Mouse (Mus musculus): Measurements from ENCODE around the gene Slc17a5. TPM values are rescaled to one million over a fixed set of nuclear protein-coding genes. Genes with fewer than 3 reads are reported as not detected.

Gene Slc17a5
- polyA plus RNA-seq, 1 experiment from 2014 or later = 9.9 TPM

DNA sequence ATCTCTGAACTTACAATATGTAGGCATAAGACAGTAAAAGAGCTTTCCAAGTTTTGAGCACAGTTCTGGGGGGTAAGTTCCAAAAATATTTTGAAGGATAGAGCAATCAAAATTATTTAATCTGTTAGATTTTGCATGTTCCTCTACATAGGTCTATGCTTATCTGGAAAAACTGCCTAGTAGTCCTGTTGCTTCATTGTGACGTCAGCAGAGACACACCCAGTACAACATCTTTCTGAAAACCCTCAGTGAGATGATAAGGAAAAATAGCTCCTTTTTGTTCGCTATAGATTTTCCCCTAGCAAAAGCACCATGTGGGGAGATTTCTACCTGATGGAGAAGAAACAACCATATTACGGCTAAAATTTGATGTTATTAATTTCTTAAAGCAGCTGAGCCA is 7.4 kb upstream of the Slc17a5 start:
- DNase-seq (ENCODE audit: low spot score) = no peak
- no peaks in the 10 kb centered on the region for H3K27me3 ChIP-seq (ENCODE audit: low read depth, poor library complexity, severe bottlenecking)
- H3K9me3 ChIP-seq (replicated peaks) = no peaks in the 10 kb centered on the region
- WGBS = 91% methylated on average over 3 of the region's 3 CpGs
- H3K36me3 ChIP-seq = no peaks in the 10 kb centered on the region
- no peaks in the 10 kb centered on the region for H3K4me1 ChIP-seq
- H3K27ac ChIP-seq (replicated peaks) = no peak overlapping the region
- no peak overlapping the region for H3K4me3 ChIP-seq

DNA sequence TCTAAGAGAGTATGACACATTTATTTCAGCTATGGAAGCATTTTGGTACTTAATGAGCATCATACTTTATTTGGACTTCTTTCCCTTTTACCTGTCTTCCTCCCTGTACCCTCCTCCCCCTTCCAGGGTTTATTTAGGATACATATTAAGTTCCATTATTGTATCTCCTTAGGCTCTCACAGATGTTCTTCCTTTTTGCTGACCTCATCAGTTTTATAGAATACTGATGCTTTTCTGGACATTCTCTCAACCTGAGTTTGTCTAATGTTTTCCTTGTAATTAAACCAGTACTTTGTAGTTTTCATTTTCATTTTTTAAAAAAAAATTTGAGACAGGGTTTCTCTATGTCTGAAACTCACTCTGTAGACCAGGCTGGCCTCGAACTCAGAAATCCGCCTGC is 2.6 kb upstream of the Slc17a5 start:
- Histone ChIP-seq H3K9me3 (replicated peaks) (no peaks in the 10 kb centered on the region), H3K27me3 (ENCODE audit: low read depth, poor library complexity, severe bottlenecking) (no peaks in the 10 kb centered on the region), H3K27ac (replicated peaks) (no peak overlapping the region), H3K4me1 (peaks cover 9% of the 10 kb centered on the region), H3K4me3 (no peak overlapping the region), H3K36me3 (no peaks in the 10 kb centered on the region)
- no peak for DNase-seq (ENCODE audit: low spot score)
- WGBS = 93% methylated on average over 2 of the region's 2 CpGs

DNA sequence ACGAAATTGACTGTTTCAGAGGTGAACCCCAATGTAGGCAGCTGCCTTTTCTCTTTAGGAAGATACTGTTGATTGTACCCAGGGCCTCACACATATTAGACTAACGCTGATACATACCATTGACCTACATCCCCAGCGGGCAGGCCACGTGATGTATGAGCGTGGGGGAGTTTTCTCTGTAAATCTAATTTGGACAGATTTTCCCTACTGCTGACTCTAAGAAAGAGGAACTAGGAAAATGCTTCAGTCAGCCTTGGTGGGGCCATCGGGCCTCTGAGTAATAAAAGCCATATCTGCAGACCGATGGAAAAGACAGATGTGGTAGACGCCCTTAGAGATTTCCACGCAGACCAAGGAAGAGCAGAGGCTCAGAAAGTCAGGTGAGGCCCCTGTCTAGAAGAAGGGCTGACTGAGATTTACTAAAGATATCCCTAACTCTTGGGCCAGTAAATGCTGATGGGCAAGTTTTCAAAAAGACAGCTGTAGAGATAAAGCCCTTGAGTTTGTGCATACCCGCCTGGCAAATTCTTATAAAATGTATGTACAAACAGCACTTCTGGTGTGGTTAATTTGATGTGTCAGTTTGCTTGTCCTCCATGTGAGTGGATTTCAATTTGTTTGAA is 681 bp upstream of the Slc17a5 start:
- Histone ChIP-seq H3K4me3 (peak overlapping the region; percentile 85), H3K36me3 (peaks cover 8% of the 10 kb centered on the region; the same call in 1 of the 2 replicates), H3K4me1 (peaks cover 9% of the 10 kb centered on the region), H3K27me3 (ENCODE audit: low read depth, poor library complexity, severe bottlenecking) (no peaks in the 10 kb centered on the region), H3K9me3 (replicated peaks) (no peaks in the 10 kb centered on the region), H3K27ac (replicated peaks) (peak overlapping the region; percentile 90)
- WGBS = 87% methylated on average over 10 of the region's 10 CpGs
- DNase-seq (ENCODE audit: low spot score) = no peak

DNA sequence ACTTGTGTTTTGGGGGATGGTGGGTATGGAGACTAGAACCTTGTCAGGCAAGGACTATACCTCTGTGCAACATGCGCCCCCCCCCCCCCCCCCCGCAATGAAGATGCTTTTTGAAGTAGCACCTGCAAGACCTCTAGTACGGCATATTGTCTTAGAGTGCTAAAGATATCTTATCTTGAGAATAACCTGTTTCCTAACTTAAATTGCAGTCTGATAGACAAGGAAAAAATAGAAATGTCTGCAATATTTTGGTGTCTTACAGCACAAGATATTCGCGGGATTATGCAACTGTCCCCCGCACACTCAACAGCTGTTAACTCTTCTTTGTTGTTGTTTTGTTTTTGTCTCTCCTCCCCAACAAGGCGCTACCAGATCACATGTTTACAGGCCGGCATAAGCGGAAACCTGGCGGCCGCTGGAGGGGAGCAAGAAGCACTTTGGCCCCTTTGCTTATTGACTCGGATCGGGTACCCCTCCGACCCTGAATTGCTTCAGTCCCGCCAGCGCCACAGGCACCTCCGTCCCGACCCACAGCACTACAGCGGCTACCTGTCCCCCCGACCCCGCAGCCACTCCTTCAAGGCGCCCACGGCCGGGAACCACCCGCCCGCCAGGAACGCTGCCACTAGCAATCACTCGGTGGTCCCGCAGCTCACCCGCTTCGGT is 490 bp downstream of the Slc17a5 start:
- WGBS = 4% methylated on average over 31 of the region's 31 CpGs
- no peaks in the 10 kb centered on the region for H3K9me3 ChIP-seq (replicated peaks)
- H3K27ac ChIP-seq (replicated peaks) = peak overlapping the region; percentile 90
- DNase-seq (ENCODE audit: low spot score) = no peak
- H3K27me3 ChIP-seq (ENCODE audit: low read depth, poor library complexity, severe bottlenecking) = no peaks in the 10 kb centered on the region
- peaks cover 9% of the 10 kb centered on the region for H3K4me1 ChIP-seq
- peak overlapping the region; percentile 85 for H3K4me3 ChIP-seq
- peaks cover 8% of the 10 kb centered on the region; the same call in 1 of the 2 replicates for H3K36me3 ChIP-seq

DNA sequence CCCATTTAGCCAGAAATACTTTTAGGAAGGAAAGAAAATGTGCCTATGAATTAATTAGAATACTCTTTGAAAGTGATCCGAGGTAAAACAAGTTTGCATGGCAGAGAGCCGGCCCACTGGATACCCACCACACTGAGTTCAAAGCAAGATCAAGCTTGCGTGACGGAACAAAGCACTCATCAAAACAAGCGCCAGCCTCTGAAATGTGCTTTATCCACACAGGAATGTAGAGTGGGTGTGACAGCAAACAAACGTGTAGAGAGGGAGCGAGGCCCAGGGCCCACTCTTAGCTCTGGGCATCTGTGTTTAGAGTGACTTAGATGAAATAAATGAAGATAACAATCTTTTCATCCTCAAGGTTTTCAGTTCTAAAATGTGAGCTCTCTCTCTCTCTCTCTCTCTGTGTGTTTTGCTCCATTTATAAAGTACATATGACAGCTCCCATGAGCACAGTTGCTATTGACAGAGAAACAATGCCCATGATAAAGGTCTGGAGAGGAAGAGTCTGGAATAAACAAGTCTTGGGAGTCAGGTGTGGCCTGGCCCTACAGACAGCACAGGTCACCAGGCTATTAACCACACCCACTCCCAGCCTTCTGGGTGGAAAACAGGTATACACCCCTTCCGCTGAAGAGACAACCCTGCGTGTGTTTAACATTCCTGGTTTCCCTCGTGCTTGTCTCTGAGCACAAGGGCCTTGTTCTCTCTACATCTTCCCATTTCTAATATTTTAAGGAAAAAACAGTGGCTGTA is 8.0 kb downstream of the Slc17a5 start:
- WGBS = 38% methylated on average over 10 of the region's 10 CpGs
- Histone ChIP-seq H3K36me3 (peaks cover 49% of the 10 kb centered on the region), H3K4me3 (no peak overlapping the region), H3K27me3 (ENCODE audit: low read depth, poor library complexity, severe bottlenecking) (no peaks in the 10 kb centered on the region), H3K9me3 (replicated peaks) (peaks cover 3% of the 10 kb centered on the region; the same call in 1 of the 2 replicates), H3K27ac (replicated peaks) (0 out of 2 replicates have a peak overlapping the region, but pooled peaks have one; percentile 28), H3K4me1 (peaks cover 13% of the 10 kb centered on the region)
- DNase-seq (ENCODE audit: low spot score) = no peak

DNA sequence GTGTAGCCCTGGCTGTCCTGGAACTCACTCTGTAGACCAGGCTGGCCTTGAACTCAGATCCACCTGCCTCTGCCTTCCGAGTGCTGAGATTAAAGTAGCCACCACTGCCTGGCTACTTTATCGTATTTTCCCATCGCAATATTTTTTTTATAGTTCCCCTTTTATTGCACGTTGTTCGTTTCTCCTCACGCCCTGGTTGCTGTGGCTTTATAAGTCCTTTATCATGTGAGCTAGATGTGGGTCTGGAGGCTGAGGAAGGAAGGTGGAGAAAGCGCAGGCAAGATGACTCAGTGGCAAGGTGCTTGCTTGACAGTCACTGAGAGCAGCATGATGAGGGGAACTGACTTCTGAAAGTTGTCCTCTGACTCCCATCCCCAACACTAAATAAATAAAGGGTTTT is 9.0 kb downstream of the Slc17a5 start:
- Histone ChIP-seq H3K27ac (replicated peaks) (no peak overlapping the region), H3K9me3 (replicated peaks) (peaks cover 3% of the 10 kb centered on the region; the same call in 1 of the 2 replicates), H3K27me3 (ENCODE audit: low read depth, poor library complexity, severe bottlenecking) (no peaks in the 10 kb centered on the region), H3K4me1 (peaks cover 13% of the 10 kb centered on the region), H3K36me3 (peaks cover 49% of the 10 kb centered on the region), H3K4me3 (no peak overlapping the region)
- WGBS = 95% methylated on average over 7 of the region's 7 CpGs
- DNase-seq (ENCODE audit: low spot score) = no peak

DNA sequence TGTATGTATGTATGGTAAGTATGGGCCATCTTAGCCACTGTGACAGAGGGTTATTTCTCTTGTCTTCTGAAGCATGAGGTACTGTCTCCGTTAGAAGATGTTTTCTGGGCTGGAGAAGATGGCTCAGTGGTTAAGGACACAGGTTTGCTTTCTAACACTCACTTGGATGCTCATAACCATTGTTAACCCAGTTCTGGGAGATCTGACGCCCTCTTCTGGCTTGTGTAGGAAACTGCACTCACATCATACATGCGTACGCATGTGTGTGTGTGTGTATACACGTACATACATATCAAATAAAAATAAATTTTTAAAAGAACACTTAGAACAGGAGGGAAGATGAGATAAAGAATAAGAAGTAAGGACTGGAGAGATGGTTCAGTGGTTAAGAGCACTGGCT is 11.4 kb downstream of the Slc17a5 start:
- Histone ChIP-seq H3K4me3 (no peak overlapping the region), H3K27ac (replicated peaks) (no peak overlapping the region), H3K36me3 (peaks cover 57% of the 10 kb centered on the region), H3K9me3 (replicated peaks) (no peaks in the 10 kb centered on the region; the same call in 1 of the 2 replicates), H3K27me3 (ENCODE audit: low read depth, poor library complexity, severe bottlenecking) (no peaks in the 10 kb centered on the region), H3K4me1 (peaks cover 13% of the 10 kb centered on the region)
- DNase-seq (ENCODE audit: low spot score) = no peak
- WGBS = 91% methylated on average over 5 of the region's 5 CpGs

DNA sequence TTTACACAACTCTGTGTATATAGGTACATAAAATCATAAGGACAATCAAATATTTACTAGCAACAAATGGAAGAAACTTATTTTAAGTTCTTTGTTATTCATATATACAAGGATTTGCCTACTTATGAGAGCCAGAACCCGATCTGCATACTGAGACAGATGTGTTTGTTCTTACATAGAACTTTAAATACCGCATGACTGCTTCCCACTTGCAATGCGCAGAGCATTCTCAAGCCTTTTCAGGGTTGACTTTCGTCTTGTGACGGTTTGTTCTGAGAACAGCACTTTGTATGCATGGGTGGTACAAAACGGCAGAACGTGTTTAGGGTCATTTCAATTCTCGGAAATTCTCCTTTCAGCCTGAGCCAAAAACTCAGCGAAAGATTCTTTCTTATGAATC is 17.9 kb downstream of the Slc17a5 start:
- H3K4me1 ChIP-seq = no peaks in the 10 kb centered on the region
- peaks cover 39% of the 10 kb centered on the region for H3K36me3 ChIP-seq
- no peaks in the 10 kb centered on the region for H3K9me3 ChIP-seq (replicated peaks)
- no peaks in the 10 kb centered on the region for H3K27me3 ChIP-seq (ENCODE audit: low read depth, poor library complexity, severe bottlenecking)
- no peak overlapping the region for H3K4me3 ChIP-seq
- DNase-seq (ENCODE audit: low spot score) = no peak
- H3K27ac ChIP-seq (replicated peaks) = no peak overlapping the region
- WGBS = 96% methylated on average over 9 of the region's 9 CpGs

DNA sequence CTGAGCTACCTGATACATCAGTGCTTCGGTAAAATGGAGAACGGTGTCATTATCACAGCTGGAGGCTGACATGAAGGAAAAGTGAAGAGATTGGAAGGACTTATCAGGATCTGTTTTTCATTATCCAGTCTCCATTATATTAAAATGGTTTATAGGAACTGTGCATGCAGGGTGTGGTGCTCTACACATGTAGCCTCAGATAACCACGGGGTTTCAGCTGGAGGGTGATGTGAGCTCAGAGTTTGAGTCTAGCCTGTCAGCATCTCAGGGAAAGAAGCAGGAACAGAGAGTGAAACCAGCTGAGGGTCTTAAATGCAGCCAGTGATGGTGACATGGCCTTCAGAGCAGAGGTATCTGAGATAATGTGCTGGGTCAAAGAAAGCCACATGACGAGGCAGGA is 28.4 kb downstream of the Slc17a5 start:
- 89% methylated on average over 4 of the region's 4 CpGs for WGBS
- no peaks in the 10 kb centered on the region for H3K4me1 ChIP-seq
- DNase-seq (ENCODE audit: low spot score) = no peak
- H3K27me3 ChIP-seq (ENCODE audit: low read depth, poor library complexity, severe bottlenecking) = no peaks in the 10 kb centered on the region
- H3K27ac ChIP-seq (replicated peaks) = no peak overlapping the region
- H3K9me3 ChIP-seq (replicated peaks) = no peaks in the 10 kb centered on the region
- H3K4me3 ChIP-seq = no peak overlapping the region
- H3K36me3 ChIP-seq = peaks cover 7% of the 10 kb centered on the region; the same call in 1 of the 2 replicates

DNA sequence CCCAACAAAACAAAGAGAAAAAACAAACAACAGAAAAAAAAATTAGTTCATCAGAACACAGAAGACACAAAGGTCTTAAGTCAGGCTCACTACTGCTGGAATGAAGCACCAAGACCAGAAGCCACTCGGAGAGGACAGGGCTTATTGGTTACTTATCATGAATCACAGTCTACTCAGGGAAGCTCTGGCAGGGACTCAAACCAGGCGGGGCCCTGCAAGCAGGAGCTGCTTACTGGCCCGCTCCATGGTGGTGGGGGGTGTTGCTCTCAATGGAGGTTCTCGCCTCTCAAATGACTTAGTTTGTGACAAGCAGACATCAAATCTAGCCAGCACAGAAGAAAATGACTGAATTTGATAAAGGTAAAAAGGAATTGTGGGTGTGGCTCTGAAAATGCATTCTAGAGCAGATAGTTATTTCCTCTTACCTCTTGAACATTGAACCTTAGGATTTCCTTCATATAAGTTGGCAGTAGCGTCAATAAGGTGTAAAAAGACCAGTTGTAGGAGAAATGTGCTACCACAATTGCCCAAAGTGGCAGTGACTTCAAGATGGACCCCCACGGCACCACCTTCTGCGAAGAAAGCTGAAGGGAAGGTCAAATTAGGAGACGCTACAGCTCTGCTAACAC is 29.1 kb downstream of the Slc17a5 start:
- no peak for DNase-seq (ENCODE audit: low spot score)
- peaks cover 7% of the 10 kb centered on the region; the same call in 1 of the 2 replicates for H3K36me3 ChIP-seq
- 91% methylated on average over 8 of the region's 8 CpGs for WGBS

DNA sequence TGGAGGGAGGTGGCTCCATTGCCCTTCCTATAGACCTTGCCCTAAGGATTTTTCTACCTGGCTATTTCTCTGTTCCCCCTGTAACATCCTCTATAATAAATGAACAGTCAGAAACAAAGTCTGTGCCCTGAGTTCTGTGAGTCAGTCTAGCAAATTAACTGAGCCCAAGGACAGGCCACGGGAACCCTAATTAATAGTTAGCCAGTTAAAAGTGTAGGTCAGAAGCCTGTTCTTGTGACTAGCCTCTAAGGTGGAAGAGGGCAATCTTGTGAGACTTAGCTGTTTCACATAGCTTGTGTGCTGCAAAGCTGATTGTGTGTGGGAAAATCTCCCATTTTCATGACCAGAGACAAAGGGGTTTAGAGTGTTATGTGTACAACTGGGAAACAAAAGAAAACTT is 30.8 kb downstream of the Slc17a5 start:
- Histone ChIP-seq H3K27ac (replicated peaks) (no peak overlapping the region), H3K36me3 (peaks cover 15% of the 10 kb centered on the region), H3K27me3 (ENCODE audit: low read depth, poor library complexity, severe bottlenecking) (no peaks in the 10 kb centered on the region), H3K9me3 (replicated peaks) (peaks cover 4% of the 10 kb centered on the region; the same call in 1 of the 2 replicates), H3K4me1 (no peaks in the 10 kb centered on the region), H3K4me3 (no peak overlapping the region)
- no peak for DNase-seq (ENCODE audit: low spot score)
- WGBS = 90% methylated on average over 1 of the region's 1 CpGs

More for the DNA sequence above, 29.1 kb downstream of the Slc17a5 start:
- Histone ChIP-seq H3K4me1 (no peaks in the 10 kb centered on the region), H3K27me3 (ENCODE audit: low read depth, poor library complexity, severe bottlenecking) (no peaks in the 10 kb centered on the region), H3K4me3 (no peak overlapping the region), H3K27ac (replicated peaks) (no peak overlapping the region), H3K9me3 (replicated peaks) (no peaks in the 10 kb centered on the region)

DNA sequence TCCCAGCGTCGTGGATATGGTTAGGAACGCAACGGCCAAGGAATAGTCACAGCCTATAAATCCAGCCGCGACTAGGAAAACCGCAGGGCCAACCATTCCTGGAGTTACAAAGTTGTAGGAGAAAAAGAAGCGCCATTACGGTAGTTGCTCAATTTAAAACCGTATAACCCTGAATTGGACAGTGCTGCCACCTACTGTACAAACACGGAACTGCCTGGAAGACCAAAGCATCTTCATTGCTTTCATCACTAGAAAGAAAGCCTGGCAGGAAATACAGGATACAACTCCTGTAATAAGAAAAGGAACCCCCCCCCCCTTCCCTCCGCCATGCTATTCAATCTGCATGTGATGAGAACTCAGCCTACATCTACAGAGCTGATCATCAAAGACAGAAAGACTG is 34.9 kb downstream of the Slc17a5 start:
- WGBS = 38% methylated on average over 12 of the region's 12 CpGs
- Histone ChIP-seq H3K27me3 (ENCODE audit: low read depth, poor library complexity, severe bottlenecking) (no peaks in the 10 kb centered on the region), H3K9me3 (replicated peaks) (peaks cover 4% of the 10 kb centered on the region; the same call in 1 of the 2 replicates), H3K4me3 (no peak overlapping the region), H3K4me1 (no peaks in the 10 kb centered on the region), H3K36me3 (peaks cover 19% of the 10 kb centered on the region), H3K27ac (replicated peaks) (no peak overlapping the region)
- DNase-seq (ENCODE audit: low spot score) = peak; percentile 69

Measured in midbrain, embryonic 10.5 days (tissue).